Mouse (Mus musculus): Measurements from ENCODE around the gene Paqr9.
A peak's percentile ranks its signal among the peaks of the same experiment; 100 is the strongest.

Paqr9 gene

GRCm38 (mm10) chr9:95578366-95578895 lies 19.0 kb downstream of the Paqr9 start:
- no peak for DNase-seq (ENCODE audit: low spot score in 2 of 2)

DNA sequence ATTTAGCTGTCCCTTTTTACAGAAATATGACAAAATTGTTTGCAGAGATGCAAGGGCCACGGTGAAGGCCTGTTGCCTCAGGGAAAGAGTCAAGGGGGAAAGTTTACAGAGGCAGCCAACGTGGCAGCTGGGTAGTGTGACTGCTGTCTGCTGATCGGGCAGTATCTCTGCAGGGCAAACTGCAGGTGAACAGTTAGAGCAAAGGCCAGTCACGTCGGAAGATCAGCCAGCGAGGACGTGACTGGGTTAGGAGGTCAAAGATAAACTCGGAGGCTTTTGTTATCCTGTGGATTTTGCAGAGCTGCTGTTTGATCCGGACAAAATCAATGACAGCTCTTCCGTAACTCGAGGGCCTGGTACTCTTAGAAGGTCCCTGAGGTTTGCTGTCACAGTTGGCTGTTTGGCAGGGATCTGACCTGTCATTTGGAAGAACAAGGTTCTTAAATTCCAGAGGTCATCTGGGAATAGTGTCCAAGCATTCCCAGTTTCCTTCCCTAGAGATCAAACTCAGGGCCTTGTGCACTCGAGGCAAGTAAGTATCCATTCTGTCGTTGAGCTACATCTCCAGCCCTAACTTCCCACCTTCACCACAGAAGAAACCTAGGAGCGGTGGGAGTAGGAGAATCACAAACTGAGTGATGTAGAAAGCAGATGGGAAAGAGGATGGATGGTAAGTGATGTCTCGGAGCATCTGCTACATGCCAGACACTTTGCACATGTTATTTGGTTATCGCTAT lies 21.7 kb downstream of the Paqr9 start:
- no peak for DNase-seq (ENCODE audit: low spot score in 2 of 2)

DNA sequence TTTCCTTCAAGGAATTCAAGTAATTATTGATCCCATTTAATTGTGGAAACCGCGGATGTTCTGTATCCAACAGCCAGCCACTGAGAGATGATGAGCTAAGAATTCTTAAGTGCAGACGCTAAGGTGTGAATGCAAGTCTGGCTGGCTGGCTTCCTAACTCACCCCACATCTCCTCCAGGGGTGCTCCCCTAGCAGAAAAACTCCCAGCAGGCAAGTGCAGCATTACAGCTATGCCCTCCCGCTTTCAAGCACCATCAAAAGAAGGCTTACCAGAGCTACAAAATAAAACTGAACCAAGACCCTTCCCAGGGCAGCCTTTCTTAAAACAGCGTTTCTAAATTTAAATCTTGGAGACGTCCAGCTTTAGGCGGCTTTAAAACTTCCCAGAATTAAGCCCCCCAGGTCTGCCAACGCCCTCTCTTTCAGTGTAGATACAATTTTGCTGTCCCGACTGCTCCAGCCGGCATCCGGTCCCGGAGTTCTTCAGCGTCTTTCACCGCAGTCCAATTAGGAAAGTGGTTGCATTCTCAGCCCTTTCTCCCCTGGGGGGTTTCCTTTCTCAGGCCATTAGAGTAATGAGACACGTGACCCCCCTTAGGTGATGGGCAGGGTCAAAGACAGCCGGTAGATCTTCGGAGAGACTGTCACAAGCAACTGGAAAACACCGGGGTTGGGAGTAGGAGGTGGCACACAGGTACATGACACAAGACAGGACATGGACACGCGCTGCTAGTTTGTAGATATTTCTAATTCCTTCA lies 22.5 kb downstream of the Paqr9 start:
- no peak for DNase-seq (ENCODE audit: low spot score in 2 of 2)

GRCm38 (mm10) chr9:95582555-95582954 lies 23.1 kb downstream of the Paqr9 start:
- no peak for DNase-seq (ENCODE audit: low spot score in 2 of 2)

DNA sequence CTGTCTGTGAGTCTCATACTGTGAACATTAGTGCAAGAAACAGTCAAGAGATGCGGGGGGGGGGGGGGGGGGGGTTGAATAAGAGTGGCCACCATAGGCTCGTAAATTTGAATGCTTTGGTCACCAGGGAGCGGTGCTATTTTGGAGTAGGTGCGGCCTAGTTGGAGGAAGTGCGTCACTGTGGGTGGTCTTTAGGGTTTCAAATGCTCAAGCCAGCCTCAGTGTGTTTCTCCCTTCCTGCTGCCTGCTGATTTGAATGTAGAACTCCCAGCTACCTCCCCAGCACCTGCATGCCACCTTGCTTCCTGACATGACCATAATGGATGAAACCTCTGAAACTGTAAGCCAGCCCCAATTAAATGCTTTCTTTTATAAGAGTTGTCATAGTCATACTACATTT lies 26.6 kb downstream of the Paqr9 start:
- no peak for DNase-seq (ENCODE audit: low spot score in 2 of 2)

DNA sequence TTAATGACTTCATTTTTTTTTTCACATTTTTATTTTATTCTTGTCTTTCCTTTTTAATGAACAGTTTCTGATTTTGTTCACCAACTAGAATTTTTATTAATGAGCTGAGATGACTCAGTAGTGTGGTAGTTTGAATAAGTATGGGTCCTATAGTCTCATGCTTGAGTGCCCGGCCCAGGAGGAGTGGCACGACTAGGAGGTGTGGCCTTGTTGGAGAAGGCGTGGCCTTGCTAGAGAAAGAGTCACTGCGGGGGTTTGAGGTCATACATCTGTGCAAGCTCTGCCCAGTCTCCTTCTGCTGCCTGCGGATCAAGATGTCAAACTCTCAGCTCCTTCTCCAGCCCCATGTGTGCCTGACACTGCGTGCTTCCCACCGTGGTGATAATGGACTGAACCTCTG lies 28.6 kb downstream of the Paqr9 start:
- DNase-seq (ENCODE audit: low spot score in 2 of 2) = peak in 1 of 2 experiments; percentile 29

GRCm38 (mm10) chr9:95594291-95594690 lies 34.8 kb downstream of the Paqr9 start:
- DNase-seq (ENCODE audit: low spot score in 2 of 2) = no peak

- no peak for DNase-seq (ENCODE audit: low spot score in 2 of 2)
These were observed 38.2 kb downstream of the Paqr9 start for GRCm38 (mm10) chr9:95597466-95598178.

- DNase-seq (ENCODE audit: low spot score in 2 of 2) = no peak
These were observed 38.8 kb downstream of the Paqr9 start for GRCm38 (mm10) chr9:95598179-95598721.

GRCm38 (mm10) chr9:95599399-95599798 lies 39.9 kb downstream of the Paqr9 start:
- peak; percentile 22 to 60 for DNase-seq (ENCODE audit: low spot score in 2 of 2)

- DNase-seq (ENCODE audit: low spot score in 2 of 2) = no peak
These were observed 43.4 kb downstream of the Paqr9 start for GRCm38 (mm10) chr9:95602849-95603248.

- DNase-seq (ENCODE audit: low spot score in 2 of 2) = no peak
These were observed 43.9 kb downstream of the Paqr9 start for GRCm38 (mm10) chr9:95603316-95603715.

GRCm38 (mm10) chr9:95607196-95607595 lies 47.7 kb downstream of the Paqr9 start:
- no peak for DNase-seq (ENCODE audit: low spot score in 2 of 2)

- DNase-seq (ENCODE audit: low spot score in 2 of 2) = no peak
These were observed 52.9 kb downstream of the Paqr9 start for GRCm38 (mm10) chr9:95612246-95612768.

- no peak for DNase-seq (ENCODE audit: low spot score in 2 of 2)
These were observed 54.1 kb downstream of the Paqr9 start for GRCm38 (mm10) chr9:95613426-95614127.

GRCm38 (mm10) chr9:95614861-95615615 lies 55.6 kb downstream of the Paqr9 start:
- DNase-seq (ENCODE audit: low spot score in 2 of 2) = no peak

DNA sequence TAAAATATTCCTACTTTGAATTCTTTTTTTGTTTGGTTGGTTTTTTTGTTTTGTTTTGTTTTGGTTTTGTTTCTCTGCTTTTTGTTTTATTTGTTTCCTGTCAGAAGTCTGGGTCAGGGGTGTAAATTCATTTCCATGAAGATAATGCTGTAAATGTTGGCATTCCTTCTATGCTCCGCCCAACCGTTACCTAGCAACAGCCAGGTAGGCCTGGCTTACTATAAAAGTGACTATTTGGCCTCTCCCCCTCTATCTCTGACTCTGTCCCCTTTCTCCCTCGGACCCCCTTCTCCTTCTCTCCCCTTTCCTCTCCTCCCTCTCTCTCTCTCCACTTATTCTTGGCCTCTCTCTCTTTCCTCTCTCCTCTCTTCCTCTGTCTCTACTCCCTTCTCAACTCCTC lies 56.5 kb downstream of the Paqr9 start:
- DNase-seq (ENCODE audit: low spot score in 2 of 2) = no peak
